Mouse (Mus musculus) heart, embryonic 16.5 days (tissue): ENCODE data around the gene Tmem100. TPM values are rescaled to one million over a fixed set of nuclear protein-coding genes. Genes with fewer than 3 reads are reported as not detected.

ENCODE experiments used
- ATAC-seq: fragments of 200-750 bp; cut with Nextera tagmentation; replicated peaks from 2 replicates; pipeline ENCODE4 v1.8.0; 2017; ENCODE audit warnings: moderate number of reproducible peaks; ENCODE audit not compliant: insufficient read depth, low FRiP score; ENCODE audit errors: extremely low read depth
- H3K27ac ChIP-seq: fragments of 300-500 bp; sonication (generic); 2 replicates; pipeline ENCODE4 v1.5.1; 2014; ENCODE audit warnings: mild to moderate bottlenecking, low read length, control low read depth, moderate library complexity
- H3K27me3 ChIP-seq: fragments of 300-500 bp; sonication (generic); 2 replicates; pipeline ENCODE4 v1.6.1; 2014; ENCODE audit warnings: low read length, mixed read lengths; ENCODE audit not compliant: control insufficient read depth, insufficient read depth
- H3K36me3 ChIP-seq: fragments of 300-500 bp; sonication (generic); 2 replicates; pipeline ENCODE4 v1.6.1; 2014; ENCODE audit not compliant: control insufficient read depth, insufficient read depth
- H3K4me1 ChIP-seq: fragments of 300-500 bp; sonication (generic); 2 replicates; pipeline ENCODE4 v1.6.1; 2014; ENCODE audit warnings: low read length, mixed read lengths; ENCODE audit not compliant: control insufficient read depth, insufficient read depth
- H3K4me2 ChIP-seq: fragments of 300-500 bp; sonication (generic); 2 replicates; pipeline ENCODE4 v1.6.1; 2014; ENCODE audit warnings: low read depth, mild to moderate bottlenecking, control low read depth, low read length
- H3K4me3 ChIP-seq: fragments of 300-500 bp; sonication (generic); 2 replicates; pipeline ENCODE4 v1.5.1; 2014; ENCODE audit warnings: mild to moderate bottlenecking, control low read depth, low read length
- H3K9ac ChIP-seq: fragments of 300-500 bp; sonication (generic); 2 replicates; pipeline ENCODE4 v1.6.1; 2014; ENCODE audit warnings: low read length, control low read depth
- H3K9me3 ChIP-seq: fragments of 300-500 bp; sonication (generic); replicated peaks from 2 replicates; pipeline ENCODE4 v1.6.1; 2016; ENCODE audit warnings: low read length; ENCODE audit not compliant: control insufficient read depth
- WGBS: fragments of 180-500 bp; shearing (Covaris S2); extraction: QIAGEN DNeasy Blood & Tissue Kit; methylation state at CpG from one replicate; pipeline ENCODE4 v1.1.7; 2014; 5-methylcytosine and 5-hydroxymethylcytosine counted together
- polyA plus RNA-seq: library from polyadenylated mRNA; unstranded; fragments of >200 nt; fragmentation: Nextera tagmentation; extraction: Ambion mirVana; gene quantifications from 2 replicates; pipeline ENCODE4 v1.2.1, GENCODE M21; 2015

Tmem100 gene
- polyA plus RNA-seq, 1 experiment from 2014 or later, result 13.4 TPM

GRCm38 (mm10) chr11:90044459-90044858 lies 14.3 kb downstream of the Tmem100 start:
- Histone ChIP-seq H3K4me3 (no peak overlapping the region), H3K27ac (no peak overlapping the region), H3K4me2 (no peak overlapping the region), H3K36me3 (no peaks in the 10 kb centered on the region), H3K9me3 (no peaks in the 10 kb centered on the region), H3K9ac (no peak overlapping the region), H3K27me3 (no peaks in the 10 kb centered on the region), H3K4me1 (peaks cover 2% of the 10 kb centered on the region; the same call in 1 of the 2 replicates)
- ATAC-seq, result no peak
- 79% methylated on average over 4 of the region's 4 CpGs for WGBS

- H3K27ac ChIP-seq, result no peak overlapping the region
- H3K27me3 ChIP-seq, result no peaks in the 10 kb centered on the region
- H3K9me3 ChIP-seq, result no peaks in the 10 kb centered on the region
- ATAC-seq, result no peak
- H3K4me3 ChIP-seq, result no peak overlapping the region
- no peak overlapping the region for H3K4me2 ChIP-seq
- H3K9ac ChIP-seq, result no peak overlapping the region
- no peaks in the 10 kb centered on the region for H3K36me3 ChIP-seq
- 33% methylated on average over 7 of the region's 7 CpGs for WGBS
- H3K4me1 ChIP-seq, result peaks cover 2% of the 10 kb centered on the region; the same call in 1 of the 2 replicates
Measured at GRCm38 (mm10) chr11:90046211-90046610, 16.1 kb downstream of the Tmem100 start.

DNA sequence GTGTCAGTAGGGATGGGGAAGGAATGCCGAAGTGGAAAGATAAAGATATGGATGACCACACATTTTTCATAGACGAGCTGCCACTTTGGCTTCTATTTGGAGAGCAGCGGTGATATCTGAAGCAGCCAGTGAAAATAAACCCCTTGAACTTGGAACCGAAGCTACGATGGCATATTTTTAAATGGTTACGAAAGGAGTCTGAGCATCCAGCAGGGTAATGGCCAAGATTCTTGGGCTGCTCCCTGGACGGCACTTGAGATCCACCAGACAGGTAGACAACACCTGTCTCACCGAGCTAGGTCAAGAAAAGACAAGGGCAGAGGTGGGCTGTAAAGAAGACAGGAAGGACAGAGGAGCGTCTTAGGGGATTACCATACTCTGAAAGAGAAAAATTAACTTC lies 17.1 kb downstream of the Tmem100 start:
- no peak overlapping the region for H3K4me3 ChIP-seq
- no peak overlapping the region for H3K9ac ChIP-seq
- ATAC-seq, result no peak
- H3K27ac ChIP-seq, result no peak overlapping the region
- no peak overlapping the region for H3K4me2 ChIP-seq
- WGBS, result 51% methylated on average over 9 of the region's 9 CpGs
- no peaks in the 10 kb centered on the region for H3K27me3 ChIP-seq
- no peaks in the 10 kb centered on the region for H3K36me3 ChIP-seq
- peaks cover 2% of the 10 kb centered on the region; the same call in 1 of the 2 replicates for H3K4me1 ChIP-seq
- no peaks in the 10 kb centered on the region for H3K9me3 ChIP-seq

DNA sequence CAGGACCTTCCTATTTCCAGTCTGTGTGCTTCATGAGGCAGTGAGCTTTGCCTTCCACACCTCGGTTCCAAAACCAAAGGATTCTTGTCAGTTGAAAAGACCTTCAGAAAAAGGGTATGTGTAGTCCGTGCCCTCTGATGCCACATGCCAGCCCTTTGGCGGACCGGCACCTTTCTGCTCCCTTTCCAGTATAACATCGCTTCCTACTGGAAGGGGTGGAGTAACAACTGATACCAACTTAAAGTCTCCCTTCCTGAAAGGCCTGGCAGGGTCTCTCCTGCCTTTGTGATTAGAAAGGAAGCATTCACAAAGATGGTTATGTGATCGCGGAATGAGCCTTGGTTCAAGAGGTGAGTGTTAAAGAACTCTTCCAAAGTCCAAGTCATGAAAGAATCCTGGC lies 19.9 kb downstream of the Tmem100 start:
- no peaks in the 10 kb centered on the region for H3K9me3 ChIP-seq
- WGBS, result 77% methylated on average over 7 of the region's 7 CpGs
- H3K4me2 ChIP-seq, result no peak overlapping the region
- no peak overlapping the region for H3K27ac ChIP-seq
- ATAC-seq, result no peak
- no peak overlapping the region for H3K4me3 ChIP-seq
- H3K36me3 ChIP-seq, result no peaks in the 10 kb centered on the region
- H3K4me1 ChIP-seq, result peaks cover 10% of the 10 kb centered on the region
- no peak overlapping the region for H3K9ac ChIP-seq
- no peaks in the 10 kb centered on the region for H3K27me3 ChIP-seq

GRCm38 (mm10) chr11:90052785-90053184 lies 22.6 kb downstream of the Tmem100 start:
- WGBS, result 75% methylated on average over 7 of the region's 7 CpGs
- peaks cover 7% of the 10 kb centered on the region for H3K4me1 ChIP-seq
- no peak overlapping the region for H3K27ac ChIP-seq
- no peaks in the 10 kb centered on the region for H3K27me3 ChIP-seq
- H3K9ac ChIP-seq, result no peak overlapping the region
- no peak overlapping the region for H3K4me3 ChIP-seq
- ATAC-seq, result no peak
- no peak overlapping the region for H3K4me2 ChIP-seq
- H3K36me3 ChIP-seq, result no peaks in the 10 kb centered on the region
- no peaks in the 10 kb centered on the region for H3K9me3 ChIP-seq

DNA sequence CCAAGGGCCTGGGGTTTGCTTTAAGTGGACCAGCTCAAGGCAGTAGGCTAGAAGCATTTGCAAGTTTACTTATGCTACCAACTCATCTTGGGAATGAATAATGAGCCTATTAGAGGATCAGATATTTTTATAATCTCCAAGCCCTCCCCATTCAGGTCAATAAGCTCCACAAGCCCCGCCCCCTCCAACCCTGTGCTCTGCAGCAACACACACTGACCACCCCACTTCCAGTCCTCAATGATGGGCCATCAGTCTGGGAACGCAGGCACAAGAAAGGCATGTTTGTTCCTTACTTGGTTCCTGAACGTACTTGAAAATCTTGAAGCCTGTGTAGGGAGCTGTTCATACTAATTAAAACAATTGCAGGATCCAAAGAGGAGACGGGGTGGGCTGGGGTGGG lies 23.7 kb downstream of the Tmem100 start:
- Histone ChIP-seq H3K4me3 (no peak overlapping the region), H3K36me3 (no peaks in the 10 kb centered on the region), H3K9me3 (no peaks in the 10 kb centered on the region), H3K4me1 (peaks cover 7% of the 10 kb centered on the region), H3K9ac (no peak overlapping the region), H3K27me3 (no peaks in the 10 kb centered on the region), H3K4me2 (no peak overlapping the region), H3K27ac (peak overlapping the region; percentile 18; the same call in 1 of the 2 replicates)
- 64% methylated on average over 4 of the region's 4 CpGs for WGBS
- ATAC-seq, result no peak

GRCm38 (mm10) chr11:90054401-90054800 lies 24.3 kb downstream of the Tmem100 start:
- WGBS, result 21% methylated on average over 7 of the region's 7 CpGs
- H3K9me3 ChIP-seq, result peaks cover 2% of the 10 kb centered on the region
- no peak overlapping the region for H3K4me3 ChIP-seq
- H3K4me2 ChIP-seq, result no peak overlapping the region
- H3K27ac ChIP-seq, result peak overlapping the region; percentile 42
- H3K4me1 ChIP-seq, result peaks cover 7% of the 10 kb centered on the region
- H3K36me3 ChIP-seq, result no peaks in the 10 kb centered on the region
- no peaks in the 10 kb centered on the region for H3K27me3 ChIP-seq
- no peak overlapping the region for H3K9ac ChIP-seq
- peak; percentile 80 for ATAC-seq

DNA sequence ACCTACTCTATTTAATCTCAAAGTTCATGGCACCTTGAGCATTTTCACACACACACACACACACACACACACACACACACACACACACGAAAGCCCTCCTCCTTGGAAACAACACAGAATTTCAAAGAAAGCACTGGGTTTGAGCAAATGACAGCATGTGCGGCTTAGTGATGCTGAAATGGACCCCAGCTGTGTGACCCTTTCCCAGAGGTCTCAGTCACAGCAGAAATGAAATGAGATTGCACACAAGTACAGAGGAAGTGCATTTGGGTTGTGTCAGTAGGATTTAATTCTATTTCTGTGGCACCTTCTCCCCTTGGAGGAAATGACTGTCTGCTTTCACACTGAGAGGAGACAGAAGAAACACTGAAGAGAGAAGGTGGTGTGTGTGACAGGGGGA lies 26.9 kb downstream of the Tmem100 start:
- 62% methylated on average over 2 of the region's 2 CpGs for WGBS
- H3K27ac ChIP-seq, result no peak overlapping the region
- H3K4me1 ChIP-seq, result peaks cover 7% of the 10 kb centered on the region
- H3K27me3 ChIP-seq, result no peaks in the 10 kb centered on the region
- no peak overlapping the region for H3K9ac ChIP-seq
- H3K9me3 ChIP-seq, result peaks cover 5% of the 10 kb centered on the region
- H3K36me3 ChIP-seq, result no peaks in the 10 kb centered on the region
- H3K4me2 ChIP-seq, result no peak overlapping the region
- no peak for ATAC-seq
- H3K4me3 ChIP-seq, result no peak overlapping the region

- Histone ChIP-seq H3K27me3 (no peaks in the 10 kb centered on the region), H3K4me1 (peaks cover 6% of the 10 kb centered on the region), H3K9me3 (peaks cover 5% of the 10 kb centered on the region), H3K27ac (no peak overlapping the region), H3K4me3 (no peak overlapping the region), H3K36me3 (no peaks in the 10 kb centered on the region), H3K9ac (no peak overlapping the region), H3K4me2 (no peak overlapping the region)
- no peak for ATAC-seq
Measured at GRCm38 (mm10) chr11:90059241-90059640, 29.1 kb downstream of the Tmem100 start.

GRCm38 (mm10) chr11:90062657-90063056 lies 32.5 kb downstream of the Tmem100 start:
- no peaks in the 10 kb centered on the region for H3K27me3 ChIP-seq
- no peaks in the 10 kb centered on the region for H3K36me3 ChIP-seq
- no peaks in the 10 kb centered on the region for H3K4me1 ChIP-seq
- H3K4me2 ChIP-seq, result no peak overlapping the region
- no peak overlapping the region for H3K4me3 ChIP-seq
- ATAC-seq, result no peak
- WGBS, result 44% methylated on average over 3 of the region's 3 CpGs
- H3K9ac ChIP-seq, result no peak overlapping the region
- H3K27ac ChIP-seq, result no peak overlapping the region
- peaks cover 5% of the 10 kb centered on the region for H3K9me3 ChIP-seq
